Mouse (Mus musculus) cerebellum, adult 9-11 months (tissue): ENCODE data around the gene Usp32.

Experiments
- DNase-seq: peaks from one replicate; pipeline ENCODE4 v3.0.0; 2022

Gene Usp32

GRCm38 (mm10) chr11:84978113-84978512 is 161.8 kb downstream of the Usp32 start:
- peak; percentile 36 for DNase-seq

GRCm38 (mm10) chr11:84977385-84977952 is 162.5 kb downstream of the Usp32 start:
- no peak for DNase-seq

GRCm38 (mm10) chr11:84976706-84977105 is 163.3 kb downstream of the Usp32 start:
- DNase-seq: no peak

- DNase-seq: no peak
Observed at GRCm38 (mm10) chr11:84974582-84974981, 165.4 kb downstream of the Usp32 start.

DNA sequence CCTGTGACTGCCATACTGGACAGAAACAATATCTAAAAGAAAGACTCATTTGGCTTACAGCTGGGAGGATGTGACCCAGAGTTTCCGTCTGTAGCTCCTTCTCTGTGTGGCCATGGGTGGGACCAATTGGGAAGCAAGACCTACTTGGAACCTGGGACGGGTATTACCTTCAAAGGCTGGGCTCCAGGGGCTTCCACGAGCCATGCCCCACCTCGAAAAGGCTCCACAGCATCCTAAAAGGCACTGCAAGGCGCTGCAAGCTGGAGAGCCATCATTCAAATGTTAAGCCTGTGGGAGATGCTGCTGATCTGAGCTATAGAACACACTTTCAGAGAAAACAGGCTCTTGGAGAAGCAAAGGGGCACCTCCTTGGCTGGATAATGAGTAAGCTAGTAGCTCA is 166.3 kb downstream of the Usp32 start:
- DNase-seq: no peak

- peak; percentile 51 for DNase-seq
Observed at GRCm38 (mm10) chr11:84972067-84972466, 167.9 kb downstream of the Usp32 start.

- peak; percentile 64 for DNase-seq
Observed at GRCm38 (mm10) chr11:84968775-84969174, 171.2 kb downstream of the Usp32 start.

- no peak for DNase-seq
Observed at GRCm38 (mm10) chr11:84968309-84968708, 171.7 kb downstream of the Usp32 start.

- DNase-seq: no peak
Observed at GRCm38 (mm10) chr11:84967113-84967512, 172.8 kb downstream of the Usp32 start.

- no peak for DNase-seq
Observed at GRCm38 (mm10) chr11:84966696-84967095, 173.3 kb downstream of the Usp32 start.

DNA sequence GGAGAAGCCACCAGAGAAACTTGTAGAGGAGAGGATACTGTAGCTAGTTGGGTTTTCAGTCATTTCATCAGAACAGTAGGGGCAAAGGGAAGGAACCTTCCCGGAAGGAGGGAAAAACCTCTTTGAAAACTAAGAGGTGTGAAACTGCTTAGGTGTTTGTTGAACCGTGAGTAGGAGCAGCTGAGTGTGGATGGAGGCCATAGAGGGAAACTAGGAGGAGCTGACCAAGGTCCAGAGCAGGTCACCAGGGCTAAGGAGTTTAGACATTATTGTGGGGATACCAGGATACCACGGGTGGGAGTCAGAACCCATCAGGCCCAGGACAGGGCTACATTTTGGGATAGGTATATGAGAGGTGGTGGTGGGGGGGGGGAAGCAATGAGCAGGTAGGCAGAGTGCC is 176.4 kb downstream of the Usp32 start:
- DNase-seq: no peak

DNA sequence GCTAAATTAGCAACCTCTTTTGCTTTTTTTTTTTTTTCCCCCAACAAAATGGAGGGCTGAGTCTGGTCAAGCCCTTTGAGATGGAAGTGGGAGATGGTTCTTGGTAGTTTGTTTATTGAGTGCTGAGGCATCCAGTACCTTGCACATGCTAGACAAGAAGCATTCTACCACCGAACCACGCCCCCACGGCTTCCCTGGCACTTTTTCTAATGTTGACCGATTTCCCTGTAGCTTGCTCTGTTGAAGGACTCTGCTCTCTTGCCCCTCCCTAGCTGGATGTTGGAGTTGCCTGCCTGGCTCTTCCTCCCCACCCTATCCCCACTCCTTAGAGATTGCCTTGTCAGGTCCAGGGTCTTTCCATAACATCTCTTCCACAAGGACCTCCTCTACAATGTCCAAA is 177.4 kb downstream of the Usp32 start:
- DNase-seq: peak; percentile 49

DNA sequence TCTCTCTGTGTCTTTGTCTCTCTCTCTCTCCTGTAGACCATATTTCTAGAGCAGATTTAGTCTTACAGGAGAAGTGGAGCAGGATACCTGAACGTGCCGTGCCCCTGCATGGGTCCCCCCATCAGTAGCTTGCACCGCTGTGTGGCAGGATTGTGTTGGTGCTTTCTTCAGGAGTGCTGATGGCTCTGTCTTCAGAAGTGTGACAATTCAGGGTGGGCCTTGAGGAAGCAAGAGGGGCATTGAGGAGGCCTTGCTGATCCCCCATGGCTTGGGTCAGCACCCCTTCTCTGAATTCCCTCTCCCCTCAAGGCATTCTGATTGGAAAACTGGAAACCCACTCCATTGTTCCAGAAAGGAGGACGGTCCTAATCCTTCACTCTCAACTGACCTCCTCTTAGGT is 178.4 kb downstream of the Usp32 start:
- peak; percentile 53 for DNase-seq

DNA sequence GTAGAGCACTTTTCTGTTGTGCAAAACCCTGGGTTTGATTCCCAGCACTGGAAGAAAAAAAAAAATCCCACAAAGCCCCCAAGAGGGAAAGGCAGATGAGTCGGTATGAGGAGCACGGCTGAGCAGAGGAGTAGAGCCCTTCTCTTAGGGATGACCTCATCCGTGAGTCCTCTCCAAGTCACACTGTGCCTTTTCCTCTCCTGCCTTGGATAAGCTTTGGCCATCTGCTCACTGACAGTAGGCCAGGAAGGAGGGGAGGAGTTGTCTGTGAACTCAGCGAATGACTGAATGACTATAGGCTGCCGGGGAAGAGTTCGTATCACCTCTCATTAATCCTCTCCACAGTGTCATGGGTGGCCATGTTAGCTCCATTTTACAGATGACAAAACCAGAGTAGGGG is 179.2 kb downstream of the Usp32 start:
- DNase-seq: peak; percentile 95

DNA sequence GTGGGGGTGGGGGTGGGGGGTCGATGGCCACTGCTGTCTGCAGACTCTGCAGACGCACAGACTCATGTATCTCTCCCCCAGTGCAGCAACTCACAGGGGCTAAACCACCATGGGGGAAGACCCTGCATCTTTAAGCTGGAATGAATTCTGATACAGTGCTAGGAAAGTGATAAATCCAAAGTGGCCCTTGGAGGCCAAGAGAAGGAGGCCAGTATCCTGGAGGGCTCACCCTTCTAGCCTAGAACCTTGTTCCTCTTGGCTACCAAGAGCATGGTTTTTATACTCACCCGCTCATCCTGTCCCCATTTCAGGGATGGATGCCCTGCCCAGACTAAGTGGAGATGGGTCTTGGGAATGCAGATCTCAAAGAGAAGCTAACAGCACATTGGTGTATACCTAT is 179.7 kb downstream of the Usp32 start:
- peak; percentile 55 for DNase-seq

GRCm38 (mm10) chr11:84959701-84960181 is 180.2 kb downstream of the Usp32 start:
- DNase-seq: peak; percentile 86

- no peak for DNase-seq
Observed at GRCm38 (mm10) chr11:84959181-84959580, 180.8 kb downstream of the Usp32 start.

DNA sequence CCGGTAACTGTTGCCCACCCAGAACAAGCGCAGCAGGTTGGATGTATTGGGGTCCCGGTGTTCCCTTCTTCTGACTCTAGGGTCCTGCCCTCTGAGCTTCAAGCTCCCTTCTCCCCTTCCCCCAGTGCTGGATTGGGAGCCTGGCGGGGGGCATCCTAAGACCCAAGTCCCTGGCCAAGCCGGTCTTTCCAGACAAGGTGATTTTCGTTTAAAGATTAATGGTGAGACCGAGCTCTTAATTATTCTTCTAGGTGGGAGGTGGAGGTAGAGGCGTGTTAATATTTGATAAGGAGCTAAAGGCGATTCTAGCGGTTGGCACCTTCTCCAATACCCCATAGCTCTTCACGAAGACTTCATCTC is 181.7 kb downstream of the Usp32 start:
- DNase-seq: peak; percentile 67

- peak; percentile 85 for DNase-seq
Observed at GRCm38 (mm10) chr11:84957591-84958270, 182.2 kb downstream of the Usp32 start, which contains the start of gene Car4. Car4 (plus strand) TSS chr11:84957786.

GRCm38 (mm10) chr11:84957171-84957570 is 182.8 kb downstream of the Usp32 start:
- DNase-seq: no peak

DNA sequence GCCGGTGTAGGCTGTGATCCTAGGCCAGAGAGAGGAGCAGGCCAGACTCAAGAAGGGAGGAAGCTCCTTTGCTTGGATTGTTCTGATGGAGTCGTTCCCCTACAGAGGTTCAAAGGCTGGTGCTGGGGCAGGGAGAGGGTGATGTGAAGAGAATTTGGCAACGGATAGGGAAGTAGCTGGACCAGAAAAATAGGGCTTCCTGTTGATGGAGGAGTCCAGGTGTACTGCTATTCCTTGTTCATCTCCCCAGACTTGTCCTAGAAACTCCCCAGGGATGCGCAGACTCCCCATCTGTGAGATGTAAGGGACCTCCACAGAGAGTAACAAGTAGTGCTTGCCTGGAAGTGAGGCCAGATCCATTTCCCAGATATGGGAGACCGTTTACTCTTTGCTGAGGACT is 183.6 kb downstream of the Usp32 start:
- DNase-seq: peak; percentile 30

GRCm38 (mm10) chr11:84952611-84953010 is 187.3 kb downstream of the Usp32 start:
- DNase-seq: no peak

GRCm38 (mm10) chr11:84948526-84948925 is 191.4 kb downstream of the Usp32 start:
- no peak for DNase-seq

DNA sequence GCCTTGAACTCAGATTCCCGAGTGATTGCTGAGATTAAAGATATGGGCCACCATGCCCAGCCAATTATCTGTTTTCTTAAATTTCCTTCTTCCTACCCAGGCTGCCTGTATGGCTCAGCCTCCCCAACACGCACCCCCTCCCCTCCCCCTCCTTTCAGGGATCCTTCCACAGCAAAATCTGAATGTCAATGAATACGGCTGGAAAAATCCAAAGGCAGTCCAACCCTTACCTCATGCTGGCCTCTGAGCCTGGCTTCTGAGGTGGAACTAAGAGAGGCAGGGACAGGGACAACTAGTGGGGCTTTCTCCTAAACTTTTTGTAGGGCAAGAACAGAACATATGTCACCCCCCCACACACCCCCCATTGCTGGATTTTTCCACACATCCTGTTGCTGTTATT is 191.8 kb downstream of the Usp32 start:
- DNase-seq: no peak

DNA sequence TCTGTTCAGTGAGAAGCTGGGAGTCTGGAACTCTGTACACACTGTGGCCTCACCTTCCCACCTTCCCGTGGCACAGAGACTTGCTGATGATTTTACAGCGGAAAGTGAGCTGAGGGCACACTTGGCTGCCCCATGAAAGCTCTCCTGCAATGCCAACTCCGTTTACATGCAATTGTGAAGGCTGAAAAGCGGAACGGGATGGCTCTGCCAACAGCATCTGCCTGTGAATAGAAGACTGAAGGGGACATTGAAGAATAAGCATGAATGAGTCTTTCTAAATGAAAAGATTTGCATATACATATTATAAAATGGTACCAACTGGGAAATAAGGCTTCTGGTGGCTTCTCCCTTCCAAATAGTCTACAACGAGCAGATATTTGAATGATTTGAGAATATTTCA is 192.8 kb downstream of the Usp32 start:
- DNase-seq: no peak
